Mouse (Mus musculus): ENCODE measurements around the gene Adh6a.
"Not testable (repeated sequence)": the region's sequence is repeated elsewhere in the genome, so short reads cannot be mapped to it uniquely, and the experiment has no call there.

Adh6a gene

DNA sequence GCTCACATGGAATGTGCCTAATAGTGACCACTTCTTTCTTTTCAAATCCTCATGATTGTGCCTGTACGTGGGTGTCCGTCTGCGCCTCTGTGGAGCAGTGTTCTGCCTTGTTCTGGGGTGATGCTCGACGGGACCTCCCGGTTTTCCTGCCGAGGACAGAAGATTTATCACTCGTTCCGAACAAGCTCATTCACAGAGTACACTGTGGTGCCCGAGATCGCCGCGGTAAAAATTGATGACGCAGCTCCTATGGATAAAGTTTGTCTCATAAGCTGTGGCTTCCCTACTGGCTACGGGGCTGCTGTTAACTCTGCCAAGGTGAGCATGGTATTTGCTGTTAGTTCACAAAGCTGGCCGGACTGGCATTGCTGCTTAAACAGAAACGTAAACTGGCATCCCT is 11.9 kb downstream of the Adh6a start:
- DNase-seq (ENCODE audit: low spot score), result no peak

DNA sequence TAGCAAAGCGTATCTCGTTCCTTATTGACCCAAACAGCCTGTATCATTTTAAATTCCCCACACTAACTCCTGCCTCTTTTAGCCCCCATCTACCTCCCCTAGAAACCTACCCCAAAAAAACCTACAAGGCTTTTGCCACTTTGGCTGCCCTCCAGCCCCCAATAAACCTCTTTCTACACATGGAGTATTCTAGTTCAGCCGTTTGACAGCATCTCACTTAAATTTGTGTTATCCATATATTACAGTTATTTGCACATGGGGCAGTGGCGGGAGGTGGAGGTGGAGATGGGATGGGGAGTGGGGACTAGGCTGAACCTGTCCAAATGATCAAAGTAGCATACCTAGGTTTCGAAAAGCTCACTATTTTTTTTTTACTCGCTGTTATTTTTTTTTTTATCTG is 12.4 kb downstream of the Adh6a start:
- no peak for DNase-seq (ENCODE audit: low spot score)

GRCm38 (mm10) chr3:138333910-138334309 is 20.8 kb downstream of the Adh6a start:
- no peak for DNase-seq (ENCODE audit: low spot score)

- no peak for DNase-seq (ENCODE audit: low spot score)
These were observed 21.2 kb downstream of the Adh6a start for GRCm38 (mm10) chr3:138334320-138334719.

- DNase-seq (ENCODE audit: low spot score), result no peak
These were observed 22.5 kb downstream of the Adh6a start for GRCm38 (mm10) chr3:138335566-138335965.

GRCm38 (mm10) chr3:138336104-138336754 is 23.1 kb downstream of the Adh6a start:
- DNase-seq (ENCODE audit: low spot score), result no peak

GRCm38 (mm10) chr3:138341471-138341870 is 28.4 kb downstream of the Adh6a start, which contains the start of gene Adh6b:
Adh6b (plus strand) TSS chr3:138341775.
- DNase-seq (ENCODE audit: low spot score), result no peak

GRCm38 (mm10) chr3:138347041-138347440 is 34.0 kb downstream of the Adh6a start:
- DNase-seq (ENCODE audit: low spot score), result no peak

DNA sequence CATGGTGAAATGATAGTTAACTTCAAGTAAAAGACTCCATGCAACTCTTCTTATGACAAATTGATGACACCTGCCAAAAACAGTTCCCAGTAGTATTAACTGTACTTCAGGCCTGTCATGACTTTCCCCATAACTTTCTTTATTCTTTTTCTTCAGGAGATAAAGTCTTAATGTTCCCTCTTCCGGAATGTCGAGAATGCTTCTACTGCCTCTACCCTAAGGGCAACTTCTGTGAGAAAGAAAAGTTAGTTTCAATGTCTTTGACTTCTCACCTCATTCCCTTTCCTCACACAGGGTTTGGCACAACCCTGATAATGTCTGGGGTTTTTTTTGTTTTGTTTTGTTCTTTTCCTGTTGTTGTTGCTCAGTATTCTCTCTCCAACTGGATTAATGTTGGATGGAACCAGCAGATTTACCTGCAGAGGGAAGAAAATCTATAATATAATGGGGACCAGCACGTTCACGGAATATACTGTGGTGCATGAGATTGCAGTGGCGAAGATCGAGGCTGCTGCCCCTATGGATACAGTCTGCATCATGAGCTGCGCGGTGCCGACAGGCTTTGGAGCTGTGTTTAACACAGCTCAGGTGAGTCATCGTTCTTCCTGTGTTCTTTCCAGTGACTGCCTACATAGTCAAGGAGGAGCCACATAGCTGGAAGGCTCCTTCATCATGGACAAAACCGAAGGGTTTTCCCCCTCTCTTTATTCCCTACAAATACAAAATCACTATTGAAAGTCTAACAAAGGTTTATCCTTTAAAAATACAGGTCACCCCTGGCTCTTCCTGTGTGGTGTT is 39.1 kb downstream of the Adh6a start:
- no peak for DNase-seq (ENCODE audit: low spot score)

- no peak for DNase-seq (ENCODE audit: low spot score)
These were observed 45.8 kb downstream of the Adh6a start for GRCm38 (mm10) chr3:138358856-138359255.

- DNase-seq (ENCODE audit: low spot score), result no peak
These were observed 47.6 kb downstream of the Adh6a start for GRCm38 (mm10) chr3:138360721-138361120.

DNA sequence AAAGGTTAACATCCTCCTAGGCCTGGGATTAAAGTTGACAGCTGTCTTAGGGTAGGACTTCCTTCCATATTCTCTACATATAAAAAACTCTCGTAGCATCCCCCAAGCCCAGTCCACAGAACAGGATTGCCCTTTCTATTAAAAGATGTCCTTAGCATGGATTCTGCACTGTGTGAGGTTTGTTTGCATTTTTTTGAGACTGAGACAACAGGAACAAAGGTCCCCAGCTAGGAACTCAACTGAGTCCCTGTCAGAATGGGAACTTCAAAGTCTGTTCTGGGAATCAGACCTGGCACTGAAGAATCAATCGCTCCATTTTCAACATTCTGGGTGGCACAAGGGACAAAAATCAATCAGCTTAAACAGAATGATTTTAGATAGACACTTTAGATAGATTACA is 49.8 kb downstream of the Adh6a start:
- DNase-seq (ENCODE audit: low spot score), result no peak

DNA sequence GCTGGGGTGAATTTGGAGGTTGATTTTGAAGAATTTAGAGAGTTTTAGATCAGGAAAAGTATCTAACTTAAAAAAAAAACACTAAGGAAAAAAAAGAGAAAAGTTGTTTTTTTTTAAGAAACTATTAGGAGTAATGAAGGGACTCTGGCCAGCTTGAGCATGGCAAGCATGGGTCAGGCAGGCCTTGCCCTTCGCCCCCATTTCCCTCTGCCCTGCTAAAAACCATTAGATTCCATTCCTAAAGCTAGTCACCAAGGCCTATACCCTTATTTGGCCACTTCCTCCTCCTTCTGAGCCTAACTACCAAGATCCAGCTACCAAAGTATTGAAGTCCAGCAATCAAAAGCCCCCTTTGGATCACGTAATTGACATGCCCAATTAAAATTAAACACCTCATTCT is 53.1 kb downstream of the Adh6a start:
- no peak for DNase-seq (ENCODE audit: low spot score)

DNA sequence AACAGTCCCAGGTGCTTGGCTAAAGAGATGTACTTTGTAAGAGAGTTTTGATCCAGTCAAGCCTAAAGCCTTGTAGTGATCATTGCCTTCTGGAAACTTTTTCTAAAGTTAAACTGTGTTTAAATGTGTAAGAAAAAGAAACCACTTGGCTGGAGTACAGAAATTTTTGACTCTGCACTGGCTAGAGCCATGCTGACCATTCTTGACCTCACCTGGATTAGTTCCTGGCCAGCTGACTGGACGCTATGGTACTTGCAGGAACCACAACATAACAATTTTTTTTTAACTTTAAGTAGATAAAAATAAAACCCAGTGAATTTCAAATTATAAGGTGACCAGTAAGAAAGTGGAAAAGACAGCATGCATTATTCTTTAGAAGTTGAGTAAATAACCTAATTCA is 56.5 kb downstream of the Adh6a start:
- DNase-seq (ENCODE audit: low spot score), result no peak

DNA sequence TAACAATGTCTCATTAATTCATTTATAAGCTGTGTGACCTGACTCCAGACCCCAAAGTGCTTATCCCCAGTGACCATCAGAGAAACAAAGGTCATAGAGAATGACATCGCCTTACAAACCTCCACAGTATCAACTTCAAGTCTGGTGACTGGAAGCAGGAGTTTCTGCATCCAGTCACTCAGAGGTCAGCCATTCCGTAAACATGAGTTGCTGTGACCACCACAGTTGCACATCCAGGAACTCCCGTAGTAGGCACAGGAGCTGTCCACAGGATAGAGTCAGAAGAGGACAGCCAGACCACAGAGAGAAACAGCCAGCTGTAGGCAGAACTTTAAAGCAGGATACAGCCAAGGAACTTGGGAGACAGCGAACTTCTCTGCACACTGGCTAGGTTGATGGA is 57.2 kb downstream of the Adh6a start:
- not testable (repeated sequence) for DNase-seq (ENCODE audit: low spot score)

- DNase-seq (ENCODE audit: low spot score), result no peak
These were observed 60.8 kb downstream of the Adh6a start for GRCm38 (mm10) chr3:138373920-138374319.

- DNase-seq (ENCODE audit: low spot score), result no peak
These were observed 62.1 kb downstream of the Adh6a start for GRCm38 (mm10) chr3:138375148-138375547.
